Mouse (Mus musculus): ENCODE results near the gene Wasf1.

GRCm38 (mm10) chr10:40961365-40961764 is 78.1 kb downstream of the Wasf1 start:
- no peak for TF ChIP-seq MAFK (IDR thresholded peaks at IDR 0.05; ENCODE audit: insufficient read depth, low read depth, low read length)
- TF ChIP-seq HCFC1 (IDR thresholded peaks at IDR 0.05; ENCODE audit: borderline replicate concordance, insufficient read depth, low read length) = no peak
- TF ChIP-seq ZNF384 (IDR thresholded peaks at IDR 0.05; ENCODE audit: low read depth, low read length) = no peak
- TF ChIP-seq ZC3H11A (IDR thresholded peaks at IDR 0.05; ENCODE audit: borderline replicate concordance, low read depth, low read length) = no peak
